Mouse (Mus musculus): Measurements from ENCODE around the gene Kpna2. TPM values are rescaled to one million over a fixed set of nuclear protein-coding genes. Genes with fewer than 3 reads are reported as not detected.
A peak's percentile ranks its signal among the peaks of the same experiment; 100 is the strongest.
"Not testable (repeated sequence)": the region's sequence is repeated elsewhere in the genome, so short reads cannot be mapped to it uniquely, and the experiment has no call there.

Kpna2 gene
- polyA plus RNA-seq, 1 experiment from 2014 or later = 547 TPM

GRCm38 (mm10) chr11:107028275-107028618 is 28.9 kb upstream of the Kpna2 start:
- peak; percentile 21; the same call in 1 of the 2 replicates for ATAC-seq (ENCODE audit: borderline replicate concordance, extremely low read depth, low FRiP score, low TSS enrichment)
- 3% methylated on average over 29 of the region's 29 CpGs for WGBS
- peaks cover 39% of the 10 kb centered on the region for H3K4me1 ChIP-seq

GRCm38 (mm10) chr11:107027431-107028274 is 28.3 kb upstream of the Kpna2 start:
- Histone ChIP-seq H3K9ac (peak overlapping the region; percentile 67), H3K4me1 (peaks cover 42% of the 10 kb centered on the region), H3K27ac (peak overlapping the region; percentile 94), H3K4me3 (peak overlapping the region; percentile 62), H3K9me3 (no peaks in the 10 kb centered on the region), H3K36me3 (no peaks in the 10 kb centered on the region), H3K4me2 (peak overlapping the region; percentile 94), H3K27me3 (no peaks in the 10 kb centered on the region)
- under 1% methylated on average over 104 of the region's 107 CpGs for WGBS
- ATAC-seq (ENCODE audit: borderline replicate concordance, extremely low read depth, low FRiP score, low TSS enrichment) = peak; percentile 91

More at GRCm38 (mm10) chr11:107028275-107028618, 28.9 kb upstream of the Kpna2 start:
- Histone ChIP-seq H3K9me3 (no peaks in the 10 kb centered on the region), H3K4me3 (peak overlapping the region; percentile 62), H3K27ac (peak overlapping the region; percentile 94), H3K27me3 (no peaks in the 10 kb centered on the region), H3K4me2 (peak overlapping the region; percentile 94), H3K9ac (peak overlapping the region; percentile 67), H3K36me3 (no peaks in the 10 kb centered on the region)

- no peaks in the 10 kb centered on the region for H3K27me3 ChIP-seq
- no peaks in the 10 kb centered on the region for H3K36me3 ChIP-seq
- H3K9me3 ChIP-seq = no peaks in the 10 kb centered on the region
- H3K4me1 ChIP-seq = peaks cover 45% of the 10 kb centered on the region
- peak overlapping the region; percentile 94 for H3K4me2 ChIP-seq
- 4% methylated on average over 12 of the region's 12 CpGs for WGBS
- H3K27ac ChIP-seq = peak overlapping the region; percentile 94
- no peak overlapping the region for H3K9ac ChIP-seq
- ATAC-seq (ENCODE audit: borderline replicate concordance, extremely low read depth, low FRiP score, low TSS enrichment) = no peak
- peak overlapping the region; percentile 62 for H3K4me3 ChIP-seq
Observed at GRCm38 (mm10) chr11:107026554-107027430, 27.5 kb upstream of the Kpna2 start.

- Histone ChIP-seq H3K27me3 (no peaks in the 10 kb centered on the region), H3K9ac (peak within 1 kb of the TSS; percentile 58), H3K4me1 (peaks cover 45% of the 10 kb centered on the region), H3K36me3 (no peaks in the 10 kb centered on the region), H3K9me3 (no peaks in the 10 kb centered on the region), H3K27ac (peak within 1 kb of the TSS; percentile 94), H3K4me2 (peak within 1 kb of the TSS; percentile 94), H3K4me3 (peak within 1 kb of the TSS; percentile 62)
- WGBS = under 1% methylated on average over 45 of the region's 45 CpGs
- peak; percentile 30; the same call in 1 of the 2 replicates for ATAC-seq (ENCODE audit: borderline replicate concordance, extremely low read depth, low FRiP score, low TSS enrichment)
Observed at GRCm38 (mm10) chr11:107025411-107026321, 26.3 kb upstream of the Kpna2 start, which contains the start of gene 1810010H24Rik. 1810010H24Rik (plus strand) TSS chr11:107025681.

GRCm38 (mm10) chr11:107024406-107024805 is 25.1 kb upstream of the Kpna2 start:
- 35% methylated on average over 4 of the region's 4 CpGs for WGBS

GRCm38 (mm10) chr11:107022050-107022683 is 22.8 kb upstream of the Kpna2 start:
- WGBS = 51% methylated on average over 13 of the region's 13 CpGs
- Histone ChIP-seq H3K4me3 (no peak overlapping the region), H3K9me3 (no peaks in the 10 kb centered on the region), H3K4me2 (no peak overlapping the region), H3K27me3 (no peaks in the 10 kb centered on the region), H3K27ac (peak overlapping the region; percentile 94), H3K9ac (no peak overlapping the region), H3K36me3 (no peaks in the 10 kb centered on the region), H3K4me1 (peaks cover 43% of the 10 kb centered on the region)
- peak; percentile 16; the same call in 1 of the 2 replicates for ATAC-seq (ENCODE audit: borderline replicate concordance, extremely low read depth, low FRiP score, low TSS enrichment)

More at GRCm38 (mm10) chr11:107024406-107024805, 25.1 kb upstream of the Kpna2 start:
- H3K27me3 ChIP-seq = no peaks in the 10 kb centered on the region
- ATAC-seq (ENCODE audit: borderline replicate concordance, extremely low read depth, low FRiP score, low TSS enrichment) = no peak
- H3K4me3 ChIP-seq = no peak overlapping the region
- no peaks in the 10 kb centered on the region for H3K9me3 ChIP-seq
- H3K4me1 ChIP-seq = peaks cover 45% of the 10 kb centered on the region
- H3K4me2 ChIP-seq = peak overlapping the region; percentile 94
- H3K9ac ChIP-seq = 0 out of 2 replicates have a peak overlapping the region, but pooled peaks have one; percentile 6
- H3K27ac ChIP-seq = peak overlapping the region; percentile 65
- H3K36me3 ChIP-seq = no peaks in the 10 kb centered on the region

- ATAC-seq (ENCODE audit: borderline replicate concordance, extremely low read depth, low FRiP score, low TSS enrichment); H3K9ac ChIP-seq; H3K9me3 ChIP-seq; H3K27me3 ChIP-seq; H3K4me2 ChIP-seq; H3K4me3 ChIP-seq; H3K27ac ChIP-seq; H3K36me3 ChIP-seq: not testable (repeated sequence)
- WGBS = 86% methylated on average over 5 of the region's 5 CpGs
- peaks cover 22% of the 10 kb centered on the region for H3K4me1 ChIP-seq
Observed at GRCm38 (mm10) chr11:107019722-107020121, 20.4 kb upstream of the Kpna2 start.

- H3K27me3 ChIP-seq = no peaks in the 10 kb centered on the region
- WGBS = 55% methylated on average over 4 of the region's 4 CpGs
- H3K36me3 ChIP-seq = no peaks in the 10 kb centered on the region
- H3K27ac ChIP-seq = 0 out of 2 replicates have a peak overlapping the region, but pooled peaks have one; percentile 5
- H3K4me1 ChIP-seq = peaks cover 20% of the 10 kb centered on the region
- no peak overlapping the region for H3K4me3 ChIP-seq
- H3K4me2 ChIP-seq = no peak overlapping the region
- H3K9me3 ChIP-seq = no peaks in the 10 kb centered on the region
- ATAC-seq (ENCODE audit: borderline replicate concordance, extremely low read depth, low FRiP score, low TSS enrichment) = no peak
- H3K9ac ChIP-seq = no peak overlapping the region
Observed at GRCm38 (mm10) chr11:107019318-107019717, 20.0 kb upstream of the Kpna2 start.

- no peak for ATAC-seq (ENCODE audit: borderline replicate concordance, extremely low read depth, low FRiP score, low TSS enrichment)
- no peaks in the 10 kb centered on the region for H3K9me3 ChIP-seq
- no peak overlapping the region for H3K27ac ChIP-seq
- peaks cover 14% of the 10 kb centered on the region; the same call in 1 of the 2 replicates for H3K4me1 ChIP-seq
- H3K9ac ChIP-seq = no peak overlapping the region
- no peaks in the 10 kb centered on the region for H3K36me3 ChIP-seq
- WGBS = 26% methylated on average over 8 of the region's 8 CpGs
- no peaks in the 10 kb centered on the region for H3K27me3 ChIP-seq
- H3K4me2 ChIP-seq = no peak overlapping the region
- H3K4me3 ChIP-seq = no peak overlapping the region
Observed at GRCm38 (mm10) chr11:107018606-107019005, 19.3 kb upstream of the Kpna2 start.

- 50% methylated on average over 6 of the region's 6 CpGs for WGBS
Observed at GRCm38 (mm10) chr11:107017339-107017886, 18.1 kb upstream of the Kpna2 start.

More at GRCm38 (mm10) chr11:107017339-107017886, 18.1 kb upstream of the Kpna2 start:
- H3K9me3 ChIP-seq = no peaks in the 10 kb centered on the region
- no peak for ATAC-seq (ENCODE audit: borderline replicate concordance, extremely low read depth, low FRiP score, low TSS enrichment)
- H3K4me1 ChIP-seq = peaks cover 10% of the 10 kb centered on the region; the same call in 1 of the 2 replicates
- H3K9ac ChIP-seq = no peak overlapping the region
- no peaks in the 10 kb centered on the region for H3K27me3 ChIP-seq
- H3K36me3 ChIP-seq = no peaks in the 10 kb centered on the region
- 0 out of 2 replicates have a peak overlapping the region, but pooled peaks have one; percentile 2 for H3K27ac ChIP-seq
- H3K4me3 ChIP-seq = no peak overlapping the region
- H3K4me2 ChIP-seq = no peak overlapping the region
